Mouse (Mus musculus): ENCODE results near the gene Bbs4.

Bbs4 gene

GRCm38 (mm10) chr9:59291688-59292492, 61.4 kb downstream of the Bbs4 start:
- peak; percentile 55 for DNase-seq (ENCODE audit: low read depth, low spot score)

GRCm38 (mm10) chr9:59290957-59291687, 62.2 kb downstream of the Bbs4 start, which contains the start of gene Adpgk:
Gene Adpgk, plus strand, starts transcription at chr9:59291558.
- peak; percentile 96 for DNase-seq (ENCODE audit: low read depth, low spot score)

- DNase-seq (ENCODE audit: low read depth, low spot score), result no peak
These were observed 63.7 kb downstream of the Bbs4 start for GRCm38 (mm10) chr9:59289529-59290115.

- DNase-seq (ENCODE audit: low read depth, low spot score), result peak; percentile 43
These were observed 64.5 kb downstream of the Bbs4 start for GRCm38 (mm10) chr9:59288685-59289410.

- no peak for DNase-seq (ENCODE audit: low read depth, low spot score)
These were observed 65.2 kb downstream of the Bbs4 start for GRCm38 (mm10) chr9:59288058-59288457.

GRCm38 (mm10) chr9:59285614-59286013, 67.7 kb downstream of the Bbs4 start:
- DNase-seq (ENCODE audit: low read depth, low spot score), result no peak

GRCm38 (mm10) chr9:59282683-59282986, 70.7 kb downstream of the Bbs4 start:
- DNase-seq (ENCODE audit: low read depth, low spot score), result no peak

- DNase-seq (ENCODE audit: low read depth, low spot score), result peak; percentile 60
These were observed 71.2 kb downstream of the Bbs4 start for GRCm38 (mm10) chr9:59281871-59282682.

GRCm38 (mm10) chr9:59280888-59281287, 72.4 kb downstream of the Bbs4 start:
- no peak for DNase-seq (ENCODE audit: low read depth, low spot score)

GRCm38 (mm10) chr9:59278694-59279093, 74.6 kb downstream of the Bbs4 start:
- no peak for DNase-seq (ENCODE audit: low read depth, low spot score)

GRCm38 (mm10) chr9:59278199-59278598, 75.1 kb downstream of the Bbs4 start:
- DNase-seq (ENCODE audit: low read depth, low spot score), result no peak

GRCm38 (mm10) chr9:59274846-59275455, 78.4 kb downstream of the Bbs4 start:
- no peak for DNase-seq (ENCODE audit: low read depth, low spot score)

- no peak for DNase-seq (ENCODE audit: low read depth, low spot score)
These were observed 80.1 kb downstream of the Bbs4 start for GRCm38 (mm10) chr9:59273199-59273598.

Data from 3T3-L1 (cell line).